Mouse (Mus musculus) urinary bladder, postnatal 0 days (tissue): ENCODE measurements around the gene Prss43. TPM values are rescaled to one million over a fixed set of nuclear protein-coding genes. Genes with fewer than 3 reads are reported as not detected.

Source experiments
- polyA plus RNA-seq: library from polyadenylated mRNA; unstranded; fragments of >200 nt; fragmentation: Nextera tagmentation; extraction: Ambion mirVana; gene quantifications from 2 replicates; pipeline ENCODE4 v1.2.1, GENCODE M21; 2015

The Prss43 gene
- not detected in 2 replicates for polyA plus RNA-seq

GRCm38 (mm10) chr9:110826390-110826789, at the start of gene Prss43:
Prss43 (plus strand) TSS chr9:110826690.

GRCm38 (mm10) chr9:110797866-110798265, 28.6 kb upstream of the Prss43 start, which contains the start of gene Prss42:
Prss42 (plus strand) TSS chr9:110798166.

GRCm38 (mm10) chr9:110813789-110814188, 12.7 kb upstream of the Prss43 start, which contains the start of gene Prss44:
Prss44 (plus strand) TSS chr9:110813994.

GRCm38 (mm10) chr9:110834411-110834810, 7.9 kb downstream of the Prss43 start, which contains the start of gene Prss45:
Prss45 (plus strand) TSS chr9:110834588.

GRCm38 (mm10) chr9:110844206-110844605, 17.7 kb downstream of the Prss43 start, which contains the start of gene Prss46:
Prss46 (plus strand) TSS chr9:110844506.

GRCm38 (mm10) chr9:110857781-110858472, 31.4 kb downstream of the Prss43 start, which contains the start of gene Prss50:
Prss50 (plus strand) TSS chr9:110857967.

GRCm38 (mm10) chr9:110879191-110879920, 52.9 kb downstream of the Prss43 start, which contains the start of gene Als2cl:
Als2cl (plus strand) TSS chr9:110879870.

GRCm38 (mm10) chr9:110879998-110880561, 53.6 kb downstream of the Prss43 start, which contains the start of gene Tmie:
Tmie (minus strand) TSS chr9:110880113.

Other genes starting within 250 kb of the Prss43 start
- 25.0 and 25.1 TPM in 2 replicates for gene Nradd, start 202.2 kb upstream of the Prss43 start, polyA plus RNA-seq
- 5.1 TPM in 2 replicates for gene Nbeal2, start 172.5 kb upstream of the Prss43 start, polyA plus RNA-seq
- 120 and 139 TPM in 2 replicates for gene Ccdc12, start 170.2 kb upstream of the Prss43 start, polyA plus RNA-seq
- 0.64 TPM in 1 of 2 replicates, not detected in the other for gene Myl3, start 84.8 kb upstream of the Prss43 start, polyA plus RNA-seq
- gene Pth1r, start 79.5 kb upstream of the Prss43 start, polyA plus RNA-seq: 16.7 and 20.3 TPM in 2 replicates
- not detected in 2 replicates for gene Prss42, start 28.5 kb upstream of the Prss43 start, polyA plus RNA-seq
- not detected in 2 replicates for gene Prss44, start 12.7 kb upstream of the Prss43 start, polyA plus RNA-seq
- gene Prss45, start 7.9 kb downstream of the Prss43 start, polyA plus RNA-seq: not detected in 2 replicates
- 0.31 and 0.69 TPM in 2 replicates for gene Prss46, start 17.8 kb downstream of the Prss43 start, polyA plus RNA-seq
- gene Prss50, start 31.3 kb downstream of the Prss43 start, polyA plus RNA-seq: 0.89 TPM in 1 of 2 replicates, not detected in the other
- 9.5 and 11.0 TPM in 2 replicates for gene Als2cl, start 53.2 kb downstream of the Prss43 start, polyA plus RNA-seq
- gene Tmie, start 53.4 kb downstream of the Prss43 start, polyA plus RNA-seq: 0.76 and 1.5 TPM in 2 replicates
- gene Fam240a, start 90.2 kb downstream of the Prss43 start, polyA plus RNA-seq: not detected in 2 replicates
- 0.08 TPM in 1 of 2 replicates, not detected in the other for gene Tdgf1, start 119.5 kb downstream of the Prss43 start, polyA plus RNA-seq
- gene Lrrc2, start 124.9 kb downstream of the Prss43 start, polyA plus RNA-seq: 0.37 and 0.39 TPM in 2 replicates
- not detected in 2 replicates for gene Rtp3, start 163.9 kb downstream of the Prss43 start, polyA plus RNA-seq
- gene Ltf, start 192.6 kb downstream of the Prss43 start, polyA plus RNA-seq: 0.79 and 1.5 TPM in 2 replicates
- 1.8 and 3.5 TPM in 2 replicates for gene Ccrl2, start 230.8 kb downstream of the Prss43 start, polyA plus RNA-seq